Mouse (Mus musculus) limb, embryonic 10.5 days (tissue): ENCODE data around the gene Pcx. TPM values are rescaled to one million over a fixed set of nuclear protein-coding genes. Genes with fewer than 3 reads are reported as not detected.

Experiments
- microRNA-seq: library from miRNA; unstranded; fragments of <30 nt; microRNA quantifications from one replicate; pipeline ENCODE4, GENCODE M21; 2017
- polyA plus RNA-seq: library from polyadenylated mRNA; unstranded; fragments of >200 nt; fragmentation: Nextera tagmentation; extraction: Ambion mirVana; gene quantifications from 2 replicates; pipeline ENCODE4 v1.2.1, GENCODE M21; 2016

Gene Pcx
- polyA plus RNA-seq, 1 experiment from 2014 or later, result 18.8 TPM

Small RNAs within 50 kb of the gene (microRNA-seq; reads per million reads assigned to microRNA genes)
- gene Mir6986, result 0.88 reads per million

Other genes starting within 250 kb of the Pcx start
- 2.5 and 4.4 TPM in 2 replicates for gene Ssh3, start 241.3 kb upstream of the Pcx start, polyA plus RNA-seq
- gene Ankrd13d, start 227.3 kb upstream of the Pcx start, polyA plus RNA-seq, result 5.5 and 7.9 TPM in 2 replicates
- gene Grk2, start 204.2 kb upstream of the Pcx start, polyA plus RNA-seq, result 14.6 and 15.5 TPM in 2 replicates
- 67.6 and 77.9 TPM in 2 replicates for gene Kdm2a, start 112.2 kb upstream of the Pcx start, polyA plus RNA-seq
- gene Rhod, start 71.0 kb upstream of the Pcx start, polyA plus RNA-seq, result 24.7 and 32.9 TPM in 2 replicates
- gene Syt12, start 33.0 kb upstream of the Pcx start, polyA plus RNA-seq, result 0.53 and 0.95 TPM in 2 replicates
- gene 2010003K11Rik, start 11.9 kb upstream of the Pcx start, polyA plus RNA-seq, result not detected in 2 replicates
- 7.8 and 8.0 TPM in 2 replicates for gene Lrfn4, start 105.2 kb downstream of the Pcx start, polyA plus RNA-seq
- gene Rce1, start 115.2 kb downstream of the Pcx start, polyA plus RNA-seq, result 85.7 and 90.4 TPM in 2 replicates
- gene Gm960, start 188.2 kb downstream of the Pcx start, polyA plus RNA-seq, result 1.5 and 4.5 TPM in 2 replicates
- 3.4 and 4.2 TPM in 2 replicates for gene Sptbn2, start 200.7 kb downstream of the Pcx start, polyA plus RNA-seq
- gene Rbm4b, start 246.0 kb downstream of the Pcx start, polyA plus RNA-seq, result 87.3 and 113 TPM in 2 replicates